Mouse (Mus musculus) cerebral cortex, adult 2 months (tissue): ENCODE measurements around the gene Ms4a4d.

Experiments
- WGBS: fragments of 180-500 bp; shearing (Covaris S2); methylation state at CpG from one replicate; pipeline ENCODE4 v1.1.7; 2018; 5-methylcytosine and 5-hydroxymethylcytosine counted together

Ms4a4d gene

DNA sequence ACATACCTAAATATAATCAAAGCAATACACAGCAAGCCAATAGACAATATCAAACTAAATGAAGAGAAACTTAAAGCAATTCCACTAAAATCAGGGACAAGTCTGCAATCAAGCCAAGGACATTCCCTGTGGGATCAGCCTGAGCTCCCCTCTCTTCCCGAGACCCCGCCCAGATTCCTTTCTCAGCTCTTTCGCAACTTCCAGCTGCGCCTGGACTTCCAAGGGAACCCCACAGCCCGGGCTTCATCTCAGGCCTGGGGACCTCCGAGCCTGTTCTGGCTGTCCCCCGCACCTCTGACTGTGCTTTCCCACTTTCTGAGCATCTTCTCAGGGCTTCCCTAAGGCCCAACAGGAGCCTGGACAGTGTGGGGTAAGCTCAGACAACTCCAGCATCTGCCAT lies at the start of gene Ms4a4d:
TSS of gene Ms4a4d (plus strand) at position 209 of the 400 bp plus-strand sequence.
- 32% methylated on average over 7 of the region's 7 CpGs for WGBS

DNA sequence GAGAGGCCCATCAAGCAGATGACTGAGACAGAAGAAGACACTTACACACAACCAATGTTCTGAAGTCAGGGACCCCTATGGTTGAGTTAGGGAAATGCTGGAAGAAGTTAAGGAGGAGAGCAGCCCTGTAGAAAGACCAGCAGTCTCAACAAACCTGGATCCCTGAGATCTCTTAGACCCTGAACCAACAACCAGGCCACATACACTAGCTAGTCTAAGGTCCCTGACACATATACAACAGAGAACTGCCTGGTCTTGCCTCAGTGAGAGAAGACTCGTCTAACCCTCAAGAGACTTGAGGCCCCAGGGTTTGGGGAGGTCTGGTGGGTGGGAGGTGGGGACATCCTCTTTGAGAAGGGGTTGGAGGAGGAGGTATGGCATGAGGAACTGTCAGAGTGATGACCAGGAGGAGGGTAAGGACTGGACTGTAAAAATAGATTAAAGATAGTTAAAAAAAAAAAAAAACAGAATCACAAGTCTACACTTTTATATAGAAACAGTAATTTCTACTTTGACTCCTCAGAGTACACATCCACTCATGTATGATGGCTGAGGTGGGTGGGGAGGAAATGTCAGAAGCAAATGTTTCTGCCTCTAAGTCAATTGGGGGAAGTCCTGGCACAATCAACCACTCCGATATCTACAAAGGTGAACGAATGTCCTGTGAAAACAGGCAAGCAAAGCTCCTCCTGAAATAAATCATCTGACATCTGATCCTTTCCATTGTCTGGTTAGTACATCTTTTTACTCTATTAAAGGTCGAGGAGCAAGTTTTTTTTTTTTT lies 45.0 kb upstream of the Ms4a4d start:
- 68% methylated on average over 4 of the region's 4 CpGs for WGBS

DNA sequence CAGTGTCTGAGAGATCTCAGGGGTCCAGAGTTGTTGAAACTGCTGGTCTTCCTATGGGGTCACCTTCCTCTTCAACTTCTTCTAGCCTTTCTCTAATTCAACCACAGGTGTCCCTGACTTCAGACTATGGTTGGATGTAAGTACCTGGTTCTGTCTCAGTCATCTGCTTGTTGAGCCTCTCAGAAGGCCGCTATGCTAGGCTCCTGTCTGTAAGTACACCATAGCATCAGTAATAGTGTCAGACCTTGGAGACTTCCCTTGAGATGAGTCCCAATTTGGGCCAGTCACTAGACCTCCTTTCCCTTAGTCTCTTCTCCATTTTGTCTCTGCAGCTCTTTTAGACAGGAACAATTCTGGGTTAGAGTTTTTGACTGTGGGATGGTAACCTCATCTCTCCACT lies 43.9 kb upstream of the Ms4a4d start:
- 88% methylated on average over 1 of the region's 1 CpGs for WGBS

DNA sequence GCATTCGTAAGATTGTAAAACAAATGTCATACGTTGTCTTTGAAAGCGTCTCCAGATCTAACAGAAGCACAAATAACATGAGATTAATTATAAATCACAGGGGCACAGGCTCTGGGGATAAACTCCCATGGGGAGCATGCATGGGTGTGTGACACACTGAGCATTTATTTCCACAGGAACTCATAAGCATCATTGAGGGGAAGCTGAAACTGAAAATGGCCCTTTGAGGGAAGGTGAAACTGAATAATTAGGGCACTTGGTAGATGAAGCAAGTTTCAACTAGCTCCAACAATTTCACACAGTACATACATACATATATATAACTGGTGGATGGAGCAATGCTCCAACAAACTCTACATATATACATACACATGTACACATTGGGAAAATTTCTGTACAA lies 42.1 kb upstream of the Ms4a4d start:
- 79% methylated on average over 3 of the region's 3 CpGs for WGBS

DNA sequence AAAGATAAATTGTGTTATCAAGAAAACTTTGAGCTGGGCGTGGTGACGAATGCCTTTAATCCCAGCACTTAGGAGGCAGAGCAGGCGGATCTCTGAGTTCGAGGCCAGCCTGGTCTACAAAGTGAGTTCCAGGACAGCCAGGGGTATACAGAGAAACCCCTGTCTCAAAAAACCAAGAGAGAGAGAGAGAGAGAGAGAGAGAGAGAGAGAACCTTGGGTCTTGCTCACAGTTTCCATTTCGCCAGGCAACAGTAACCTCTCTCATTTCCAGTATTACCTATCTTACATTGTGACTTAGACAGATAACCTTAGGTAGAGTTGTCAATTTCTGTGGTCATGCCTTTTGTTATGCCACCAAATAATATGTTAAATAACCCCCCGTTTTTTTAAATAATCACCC lies 40.2 kb upstream of the Ms4a4d start:
- 87% methylated on average over 6 of the region's 6 CpGs for WGBS

DNA sequence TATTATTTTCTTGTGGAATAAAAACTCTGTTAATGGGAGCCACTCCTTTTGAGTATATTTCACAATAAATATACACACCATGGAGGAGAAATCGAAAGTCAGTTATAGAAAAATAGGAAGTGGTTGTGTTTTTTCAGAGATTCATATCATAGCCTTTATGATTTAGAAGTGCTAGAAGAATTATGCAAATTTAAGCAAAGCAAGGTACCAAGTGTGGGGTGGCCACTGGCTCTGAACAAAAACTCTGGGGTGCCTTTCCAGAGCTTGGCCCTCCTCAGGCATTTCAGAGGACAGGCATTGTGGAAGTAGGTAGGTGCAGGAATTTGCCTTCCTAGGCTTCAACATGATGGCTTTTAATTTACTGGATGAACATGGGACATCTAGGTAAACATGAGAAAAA lies 39.3 kb upstream of the Ms4a4d start:
- WGBS: 81% methylated on average over 1 of the region's 1 CpGs

DNA sequence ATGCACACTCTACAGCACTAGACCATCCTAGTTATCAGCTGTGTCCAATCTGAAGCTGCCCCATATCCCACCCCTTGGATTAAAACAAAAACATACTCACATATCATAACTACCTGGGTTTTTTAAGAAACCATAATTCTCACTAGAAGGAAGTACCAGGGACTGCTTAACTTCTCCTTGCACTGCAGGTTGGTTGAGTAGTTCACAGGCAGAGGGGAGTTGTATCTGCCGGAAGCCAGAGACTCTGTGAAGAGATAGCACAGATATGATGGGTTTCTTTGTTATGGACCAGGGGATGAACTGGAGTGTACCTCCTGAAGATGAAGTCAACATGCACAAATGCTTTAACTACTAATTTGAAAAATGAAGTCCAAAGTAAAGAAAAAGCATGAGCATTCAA lies 35.8 kb upstream of the Ms4a4d start:
- WGBS: 94% methylated on average over 1 of the region's 1 CpGs

DNA sequence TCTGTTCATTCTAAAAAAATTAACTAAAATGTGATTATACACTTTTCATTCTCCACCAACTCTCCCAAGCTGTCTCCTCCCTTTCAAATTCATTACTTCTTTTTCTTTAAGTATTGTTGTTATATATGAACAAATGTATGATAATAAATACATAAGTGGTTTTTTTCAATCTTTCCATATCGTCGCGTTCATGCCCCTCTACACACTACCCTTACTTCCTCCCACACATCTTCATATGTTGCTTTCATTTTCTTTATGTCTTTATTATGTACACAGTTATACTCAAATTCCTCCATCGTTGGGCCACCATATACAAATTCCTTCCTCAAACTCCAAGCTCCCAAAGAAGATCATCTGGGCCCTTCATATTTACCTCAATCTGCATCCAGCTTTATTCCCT lies 35.3 kb upstream of the Ms4a4d start:
- 79% methylated on average over 4 of the region's 4 CpGs for WGBS

DNA sequence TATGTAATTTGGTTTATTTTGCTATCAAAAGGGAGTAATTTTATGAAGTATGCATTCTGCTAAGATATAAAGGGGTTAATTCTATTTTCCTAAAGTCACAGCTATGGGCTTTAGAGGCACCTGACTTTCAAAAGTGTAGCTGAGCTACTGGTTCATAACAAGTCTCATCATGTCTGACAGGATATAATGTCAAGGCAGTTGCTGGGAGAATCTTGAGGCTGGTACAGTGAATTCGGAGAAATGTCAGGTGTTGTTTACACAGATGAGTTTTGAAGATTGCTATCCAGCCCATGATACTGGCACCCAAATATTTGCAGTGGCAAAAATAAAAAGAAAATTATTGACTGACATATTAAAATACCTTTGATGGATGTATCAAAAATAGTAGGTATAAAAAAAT lies 31.7 kb upstream of the Ms4a4d start:
- 85% methylated on average over 1 of the region's 1 CpGs for WGBS

DNA sequence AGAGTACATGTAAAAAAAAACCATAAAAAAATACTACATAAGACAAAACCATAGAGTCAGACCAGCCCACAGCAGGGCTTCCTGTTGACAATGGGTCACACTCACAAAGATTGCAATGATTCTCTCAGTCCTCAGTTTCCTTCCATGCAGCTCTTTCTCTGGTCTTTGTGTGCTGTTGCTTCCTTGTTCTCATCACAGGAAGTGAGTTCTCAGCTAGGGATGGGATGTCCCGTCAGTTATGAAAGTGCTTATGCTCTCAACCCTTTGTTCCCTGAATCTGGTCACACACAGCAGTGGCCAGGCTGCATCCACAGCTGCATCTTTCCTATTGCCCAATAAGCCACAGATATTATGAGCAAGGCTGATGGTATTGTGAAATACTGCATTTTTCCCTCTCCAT lies 23.1 kb upstream of the Ms4a4d start:
- WGBS: 75% methylated on average over 1 of the region's 1 CpGs

DNA sequence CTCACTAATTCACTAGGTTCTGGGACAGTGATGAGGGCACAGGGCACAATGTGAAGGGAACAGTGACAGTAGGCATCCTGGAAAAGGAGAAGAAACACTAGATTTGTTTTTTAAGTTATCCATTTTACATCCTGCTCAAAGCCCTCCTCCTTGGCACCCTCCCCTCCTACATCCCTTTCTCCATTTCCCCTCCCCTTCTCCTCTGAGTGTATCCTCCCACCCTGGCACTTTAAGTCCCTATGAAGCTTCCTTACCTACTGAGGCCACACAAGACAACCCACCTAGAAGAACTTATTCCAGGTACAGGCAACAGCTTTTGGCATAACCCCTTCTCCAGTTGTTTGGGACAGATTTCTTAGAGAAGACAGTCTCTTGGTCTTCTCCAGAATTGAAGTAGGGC lies 20.4 kb upstream of the Ms4a4d start, which contains the start of gene Ms4a6b:
TSS of gene Ms4a6b (plus strand) at position 267 of the 400 bp plus-strand sequence.

DNA sequence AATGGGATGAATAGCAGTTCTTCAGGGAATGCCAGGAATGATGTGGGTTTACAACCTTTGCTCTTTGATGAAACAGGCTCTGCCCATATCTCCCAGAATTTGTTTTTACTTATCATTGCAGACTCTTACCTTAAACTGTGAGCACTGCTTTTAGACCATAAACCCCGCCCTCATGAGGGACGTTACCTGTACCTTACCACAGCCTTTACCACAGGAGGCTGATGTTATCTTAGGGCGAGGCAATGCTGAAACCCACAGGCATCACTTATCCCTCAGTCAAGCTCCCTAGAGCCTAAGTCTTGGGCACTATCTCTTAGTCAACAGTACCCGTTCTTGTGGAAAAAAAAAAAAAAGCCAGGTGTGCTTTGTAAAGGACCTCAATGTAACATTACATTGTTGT lies 19.8 kb upstream of the Ms4a4d start:
- 72% methylated on average over 4 of the region's 4 CpGs for WGBS

DNA sequence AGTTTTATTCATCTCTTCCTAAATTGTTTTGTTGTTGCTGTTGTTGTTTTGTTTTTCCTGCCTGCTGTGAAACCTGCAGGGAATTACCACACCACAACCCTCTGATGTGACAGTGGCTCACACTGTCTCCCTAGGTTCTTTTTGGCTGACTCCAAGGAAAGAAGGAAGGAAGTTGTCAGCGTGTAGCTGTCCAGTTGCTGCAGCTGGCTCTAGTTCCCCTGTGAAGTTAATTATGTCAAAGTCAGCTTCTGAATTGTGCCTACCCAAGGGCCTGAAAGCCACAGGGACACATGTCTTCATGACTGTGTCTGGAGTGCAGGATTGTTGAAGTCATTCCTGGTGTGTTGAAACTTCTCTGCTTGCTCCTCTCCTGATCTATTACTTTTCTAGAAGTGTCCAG lies 19.2 kb upstream of the Ms4a4d start:
- WGBS: 68% methylated on average over 1 of the region's 1 CpGs

DNA sequence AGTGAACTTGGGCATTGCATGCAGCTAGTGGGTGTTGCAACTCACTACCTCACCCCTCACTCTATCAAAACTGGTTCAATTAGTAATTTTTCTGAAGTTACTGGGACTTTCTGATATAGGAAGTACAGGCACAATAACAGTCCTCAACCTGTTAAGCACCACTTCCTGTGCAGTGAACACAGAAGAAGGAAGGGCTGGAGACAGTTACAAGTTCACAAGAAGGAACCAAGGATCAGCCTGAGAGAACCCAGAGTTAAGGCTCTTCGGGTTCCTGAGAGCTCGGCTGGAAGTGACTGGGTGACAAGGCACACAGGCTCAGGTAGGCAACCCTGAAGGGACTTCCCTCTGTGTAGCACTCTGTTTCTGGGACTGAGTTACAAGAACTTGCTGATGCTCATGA lies 18.2 kb upstream of the Ms4a4d start:
- 86% methylated on average over 2 of the region's 2 CpGs for WGBS

DNA sequence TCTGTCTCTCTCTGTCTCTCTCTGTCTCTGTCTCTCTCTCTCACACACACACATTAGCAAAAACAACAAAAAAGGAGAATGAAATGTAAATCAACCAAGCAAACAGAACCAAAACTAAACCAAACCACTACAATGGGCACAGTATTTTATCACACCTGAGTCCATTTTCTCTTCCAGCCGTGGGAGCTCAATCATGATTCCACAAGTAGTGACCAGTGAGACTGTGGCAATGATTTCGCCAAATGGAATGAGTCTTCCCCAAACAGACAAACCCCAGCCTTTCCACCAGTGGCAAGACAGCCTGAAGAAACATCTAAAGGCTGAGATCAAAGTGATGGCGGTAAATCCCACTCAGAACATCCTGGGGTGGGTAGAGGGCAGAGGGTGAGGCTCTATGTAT lies 16.5 kb upstream of the Ms4a4d start:
- 90% methylated on average over 3 of the region's 3 CpGs for WGBS

DNA sequence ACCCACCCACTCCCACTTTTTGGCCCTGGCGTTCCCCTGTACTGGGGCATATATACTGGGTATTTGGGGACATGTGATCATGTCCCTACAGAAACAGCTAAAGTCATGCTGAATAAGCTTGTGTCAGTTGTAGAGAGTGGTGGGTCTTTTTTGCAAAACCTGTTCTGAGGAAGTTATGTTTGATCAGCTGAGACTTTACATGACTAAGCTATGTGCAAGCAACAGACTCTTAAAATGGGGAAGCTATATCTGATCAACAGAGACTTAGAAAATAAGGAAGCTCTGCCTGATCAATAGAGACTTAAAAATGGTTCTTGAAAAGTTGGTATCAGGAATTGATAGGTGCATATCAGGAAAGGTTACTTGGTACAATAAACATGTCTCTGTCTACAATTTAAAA lies 3.2 kb upstream of the Ms4a4d start:
- 63% methylated on average over 1 of the region's 1 CpGs for WGBS

DNA sequence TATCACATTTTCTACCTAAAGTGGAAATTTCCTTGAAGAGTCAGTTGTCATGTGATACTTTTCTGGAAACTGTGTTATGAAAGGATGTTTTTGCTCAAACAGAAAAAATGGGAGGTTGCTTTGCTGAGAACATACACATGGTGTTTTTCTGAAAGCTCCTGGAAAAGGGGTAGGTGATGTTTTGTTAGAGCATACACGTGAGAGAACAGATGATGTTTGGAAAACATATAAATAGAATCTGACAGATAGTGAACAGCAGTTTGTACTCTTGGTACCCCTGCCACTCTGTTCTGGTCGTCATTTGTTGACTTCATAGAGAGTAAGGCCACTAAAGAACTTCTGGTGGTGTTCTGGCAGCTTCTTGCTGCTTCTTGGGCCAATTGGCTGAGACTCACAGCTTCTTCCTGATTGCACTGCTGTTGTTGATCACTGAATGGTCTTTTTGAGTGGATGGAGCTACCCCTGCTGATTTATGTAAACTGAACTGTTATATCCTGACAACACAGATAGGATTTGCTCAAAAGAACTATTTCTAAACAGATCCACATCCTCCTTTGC lies 2.6 kb upstream of the Ms4a4d start:
- 46% methylated on average over 2 of the region's 2 CpGs for WGBS

DNA sequence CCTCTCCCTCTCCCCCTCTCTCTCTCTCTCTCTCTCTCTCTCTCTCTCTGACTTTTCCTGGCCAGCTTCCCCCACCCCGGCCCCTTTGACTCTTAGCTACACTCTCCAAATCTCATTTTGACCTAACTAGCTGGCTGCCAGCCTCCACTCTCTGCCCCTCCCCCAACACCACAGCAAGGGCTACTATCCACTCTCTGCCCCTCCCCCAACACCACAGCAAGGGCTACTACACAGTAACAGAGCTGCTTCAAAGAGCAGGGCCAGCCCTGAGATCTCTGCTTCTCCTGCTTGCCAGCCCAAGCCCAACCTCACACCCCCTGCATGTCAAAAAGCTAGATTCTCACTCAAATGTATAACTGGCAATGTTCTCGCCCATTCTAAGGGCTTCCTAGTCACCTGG lies 735 bp downstream of the Ms4a4d start:
- 41% methylated on average over 2 of the region's 2 CpGs for WGBS

DNA sequence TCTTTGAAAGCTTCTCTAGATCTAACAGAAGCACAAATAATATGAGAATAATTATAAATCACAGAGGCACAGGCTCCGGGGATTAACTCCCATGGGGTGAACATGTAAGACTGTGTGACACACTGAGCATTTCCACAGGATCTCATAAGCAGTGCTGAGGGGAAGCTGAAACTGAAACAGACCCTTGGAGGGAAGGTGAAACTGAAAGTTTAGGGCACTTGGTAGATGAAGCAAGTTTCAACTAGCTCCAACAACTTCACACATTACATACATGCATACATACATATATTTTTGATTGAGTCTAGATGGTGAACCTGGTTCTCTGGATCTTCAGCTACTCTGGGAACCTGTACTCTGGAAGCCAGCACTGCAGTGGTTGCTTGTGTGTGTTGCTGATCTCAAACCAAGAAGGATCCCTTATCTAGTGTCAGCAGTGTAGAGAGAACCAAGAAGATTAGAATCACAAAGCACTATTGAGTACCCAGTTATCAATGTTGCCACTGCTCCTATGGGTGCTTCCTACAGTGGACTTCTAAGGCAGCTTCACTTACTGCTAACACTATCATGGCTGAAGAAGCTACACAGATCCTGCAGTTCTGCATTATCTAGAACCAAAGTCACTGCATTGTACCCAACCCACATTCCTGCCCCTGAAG lies 3.7 kb downstream of the Ms4a4d start:
- WGBS: 86% methylated on average over 1 of the region's 1 CpGs

DNA sequence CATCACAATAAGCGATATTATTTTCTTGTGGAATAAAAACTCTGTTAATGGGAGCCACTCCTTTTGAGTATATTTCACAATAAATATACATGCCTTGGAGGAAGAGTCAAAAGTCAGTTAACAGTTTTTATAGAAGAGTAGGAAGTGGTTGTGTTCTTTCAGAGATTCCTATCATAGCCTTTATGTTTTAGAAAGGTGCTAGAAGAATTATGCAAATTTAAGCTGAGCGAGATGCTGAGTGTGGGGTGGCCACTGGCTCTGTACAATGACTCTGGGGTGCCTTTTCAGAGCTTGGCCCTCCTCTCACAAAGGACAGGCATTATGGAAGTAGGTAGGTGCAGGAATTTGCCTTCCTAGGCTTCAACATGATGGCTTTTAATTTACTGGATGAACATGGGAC lies 7.8 kb downstream of the Ms4a4d start:
- 84% methylated on average over 2 of the region's 2 CpGs for WGBS

DNA sequence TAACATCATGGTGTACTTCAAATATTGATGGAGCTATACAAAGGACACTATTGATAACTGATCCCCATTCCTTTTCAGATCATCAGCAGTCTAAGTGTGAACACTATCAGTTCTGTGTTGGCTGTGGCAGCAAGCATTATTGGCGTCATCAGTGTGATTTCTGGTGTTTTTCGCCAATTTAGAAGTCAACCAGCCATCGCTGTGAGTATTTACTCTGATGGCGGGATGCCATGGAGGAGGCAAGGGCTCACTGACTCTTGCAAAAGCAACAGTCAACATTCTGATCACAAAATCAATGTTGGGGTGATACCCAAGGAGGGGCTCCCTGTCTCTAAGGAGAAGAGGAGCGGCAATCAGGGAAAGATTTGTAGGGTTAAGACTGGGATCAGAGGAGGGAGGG lies 18.1 kb downstream of the Ms4a4d start:
- 87% methylated on average over 5 of the region's 5 CpGs for WGBS

DNA sequence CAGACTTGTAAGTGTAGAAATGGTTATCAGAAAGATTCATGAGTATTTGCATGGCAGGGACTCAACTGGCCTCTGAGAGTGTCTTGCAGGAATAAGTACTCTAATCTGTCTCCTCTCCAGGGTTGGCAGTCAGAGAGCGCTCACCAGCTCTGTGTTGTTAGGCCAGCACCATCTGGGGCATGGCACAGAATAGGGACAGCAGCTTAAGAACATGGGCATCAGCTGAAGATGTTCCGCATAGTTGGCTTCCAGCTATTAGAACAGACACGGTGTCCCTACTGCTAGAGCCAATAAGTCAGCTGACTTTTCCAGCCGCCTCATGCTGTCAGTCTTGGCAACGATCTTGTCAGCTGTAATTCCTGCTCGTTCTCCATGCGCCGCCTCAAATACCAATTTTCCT lies 38.4 kb downstream of the Ms4a4d start:
- 81% methylated on average over 8 of the region's 8 CpGs for WGBS

DNA sequence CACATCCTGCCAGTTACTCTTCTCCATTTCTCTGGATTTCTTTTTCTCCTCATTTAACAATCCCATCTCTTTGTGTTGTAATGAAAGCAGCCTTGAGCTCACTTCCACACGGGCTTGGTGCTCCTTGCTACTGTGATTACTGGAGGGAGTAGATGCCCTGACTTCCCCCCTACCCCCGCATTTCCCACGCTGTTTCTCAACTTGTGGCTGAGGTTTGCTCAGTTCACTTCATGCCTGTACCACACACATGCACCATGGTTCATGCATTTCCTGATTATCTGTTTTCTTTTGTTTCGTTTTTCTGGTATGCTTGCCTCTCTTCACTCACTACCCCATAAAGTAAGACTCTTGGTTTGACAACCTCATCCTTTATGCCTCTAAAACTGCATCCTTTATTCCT lies 52.6 kb downstream of the Ms4a4d start:
- 71% methylated on average over 4 of the region's 4 CpGs for WGBS
